Mouse (Mus musculus): Measurements from ENCODE around the gene Mrpl42.

GRCm38 (mm10) chr10:95503443-95504235, 1.9 kb upstream of the Mrpl42 start:
- TF ChIP-seq CTCF (IDR thresholded peaks at IDR 0.05; ENCODE audit: borderline replicate concordance, insufficient read depth, low read depth, low read length) = no peak
- TF ChIP-seq POLR2A (IDR thresholded peaks at IDR 0.05; ENCODE audit: borderline replicate concordance, insufficient read depth, low read length) = no peak

All from cerebellum, adult 2 months (tissue).